Mouse (Mus musculus) neural tube, embryonic 14.5 days (tissue): ENCODE results near the gene Krt28. TPM values are rescaled to one million over a fixed set of nuclear protein-coding genes. Genes with fewer than 3 reads are reported as not detected.

Experiments
- ATAC-seq: fragments of 200-750 bp; cut with Nextera tagmentation; 2 replicates; pipeline ENCODE4 v1.8.0; 2017; ENCODE audit warnings: low read depth, mild to moderate bottlenecking, moderate TSS enrichment, moderate library complexity
- H3K27ac ChIP-seq: fragments of 300-500 bp; sonication (generic); 2 replicates; pipeline ENCODE4 v1.5.1; 2014; ENCODE audit warnings: low read depth, mild to moderate bottlenecking, control low read depth, low read length, moderate library complexity, mixed read lengths
- H3K27me3 ChIP-seq: fragments of 300-500 bp; sonication (generic); 2 replicates; pipeline ENCODE4 v1.6.1; 2014; ENCODE audit warnings: low read length; ENCODE audit not compliant: control insufficient read depth, insufficient read depth
- H3K36me3 ChIP-seq: fragments of 300-500 bp; sonication (generic); 2 replicates; pipeline ENCODE4 v1.6.1; 2014; ENCODE audit warnings: low read length, mixed read lengths; ENCODE audit not compliant: control insufficient read depth, insufficient read depth
- H3K4me1 ChIP-seq: fragments of 300-500 bp; sonication (generic); 2 replicates; pipeline ENCODE4 v1.6.1; 2014; ENCODE audit warnings: low read length; ENCODE audit not compliant: control insufficient read depth, insufficient read depth
- H3K4me2 ChIP-seq: fragments of 300-500 bp; sonication (generic); 2 replicates; pipeline ENCODE4 v1.6.1; 2014; ENCODE audit warnings: mild to moderate bottlenecking, low read depth, low read length, control low read depth
- H3K4me3 ChIP-seq: fragments of 300-500 bp; sonication (generic); 2 replicates; pipeline ENCODE4 v1.5.1; 2014; ENCODE audit warnings: low read depth, low read length, control low read depth, mixed read lengths
- H3K9ac ChIP-seq: fragments of 300-500 bp; sonication (generic); replicated peaks from 2 replicates; pipeline ENCODE4 v1.6.1; 2014; ENCODE audit warnings: low read depth, mild to moderate bottlenecking, control low read depth, low read length, mixed read lengths
- H3K9me3 ChIP-seq: fragments of 300-500 bp; sonication (generic); 2 replicates; pipeline ENCODE4 v1.6.1; 2016; ENCODE audit warnings: low read length; ENCODE audit not compliant: control insufficient read depth
- WGBS: fragments of 180-500 bp; shearing (Covaris S2); extraction: QIAGEN DNeasy Blood & Tissue Kit; methylation state at CpG from one replicate; pipeline ENCODE4 v1.1.7; 2014; 5-methylcytosine and 5-hydroxymethylcytosine counted together
- polyA plus RNA-seq: library from polyadenylated mRNA; unstranded; fragments of >200 nt; fragmentation: Nextera tagmentation; extraction: Ambion mirVana; gene quantifications from 2 replicates; pipeline ENCODE4 v1.2.1, GENCODE M21; 2014

Gene Krt28
- polyA plus RNA-seq, 1 experiment from 2014 or later: 0.24 TPM

GRCm38 (mm10) chr11:99398832-99399231 lies 24.1 kb upstream of the Krt28 start:
- Histone ChIP-seq H3K27ac (no peak overlapping the region), H3K9me3 (no peaks in the 10 kb centered on the region), H3K36me3 (no peaks in the 10 kb centered on the region), H3K4me2 (no peak overlapping the region), H3K27me3 (peaks cover 2% of the 10 kb centered on the region; the same call in 1 of the 2 replicates), H3K9ac (no peak overlapping the region), H3K4me3 (no peak overlapping the region), H3K4me1 (no peaks in the 10 kb centered on the region)
- WGBS: 65% methylated on average over 8 of the region's 8 CpGs
- no peak for ATAC-seq

GRCm38 (mm10) chr11:99398084-99398483 lies 23.4 kb upstream of the Krt28 start:
- H3K4me3 ChIP-seq: no peak overlapping the region
- H3K4me2 ChIP-seq: no peak overlapping the region
- H3K27ac ChIP-seq: no peak overlapping the region
- 86% methylated on average over 3 of the region's 3 CpGs for whole genome bisulfite sequencing
- no peak overlapping the region for H3K9ac ChIP-seq
- no peaks in the 10 kb centered on the region for H3K36me3 ChIP-seq
- H3K9me3 ChIP-seq: no peaks in the 10 kb centered on the region
- H3K4me1 ChIP-seq: no peaks in the 10 kb centered on the region
- ATAC-seq: no peak
- H3K27me3 ChIP-seq: peaks cover 2% of the 10 kb centered on the region; the same call in 1 of the 2 replicates

GRCm38 (mm10) chr11:99396661-99397060 lies 22.0 kb upstream of the Krt28 start:
- Histone ChIP-seq H3K9ac (no peak overlapping the region), H3K4me3 (no peak overlapping the region), H3K27ac (no peak overlapping the region), H3K4me2 (no peak overlapping the region), H3K4me1 (no peaks in the 10 kb centered on the region), H3K36me3 (no peaks in the 10 kb centered on the region), H3K9me3 (no peaks in the 10 kb centered on the region), H3K27me3 (peaks cover 2% of the 10 kb centered on the region; the same call in 1 of the 2 replicates)
- WGBS: 82% methylated on average over 2 of the region's 2 CpGs
- ATAC-seq: no peak

- H3K9ac ChIP-seq: no peak overlapping the region
- ATAC-seq: no peak
- H3K27ac ChIP-seq: no peak overlapping the region
- H3K4me3 ChIP-seq: no peak overlapping the region
- H3K4me1 ChIP-seq: no peaks in the 10 kb centered on the region
- no peak overlapping the region for H3K4me2 ChIP-seq
- H3K27me3 ChIP-seq: peaks cover 2% of the 10 kb centered on the region; the same call in 1 of the 2 replicates
- no peaks in the 10 kb centered on the region for H3K9me3 ChIP-seq
- 36% methylated on average over 3 of the region's 3 CpGs for WGBS
- no peaks in the 10 kb centered on the region for H3K36me3 ChIP-seq
These were observed 21.3 kb upstream of the Krt28 start for GRCm38 (mm10) chr11:99396034-99396433.

- no peak for ATAC-seq
- Histone ChIP-seq H3K27me3 (no peaks in the 10 kb centered on the region), H3K36me3 (no peaks in the 10 kb centered on the region), H3K9me3 (no peaks in the 10 kb centered on the region), H3K9ac (no peak overlapping the region), H3K4me2 (no peak overlapping the region), H3K27ac (no peak overlapping the region), H3K4me1 (no peaks in the 10 kb centered on the region), H3K4me3 (no peak overlapping the region)
- WGBS: 89% methylated on average over 10 of the region's 10 CpGs
These were observed 17.8 kb upstream of the Krt28 start for GRCm38 (mm10) chr11:99392492-99392891.

GRCm38 (mm10) chr11:99391375-99391774 lies 16.7 kb upstream of the Krt28 start:
- Histone ChIP-seq H3K9ac (no peak overlapping the region), H3K9me3 (no peaks in the 10 kb centered on the region), H3K4me2 (no peak overlapping the region), H3K4me1 (peaks cover 4% of the 10 kb centered on the region; the same call in 1 of the 2 replicates), H3K36me3 (no peaks in the 10 kb centered on the region), H3K27me3 (no peaks in the 10 kb centered on the region), H3K27ac (no peak overlapping the region), H3K4me3 (no peak overlapping the region)
- WGBS: 86% methylated on average over 6 of the region's 6 CpGs
- ATAC-seq: no peak

GRCm38 (mm10) chr11:99390866-99391265 lies 16.2 kb upstream of the Krt28 start:
- Histone ChIP-seq H3K27ac (no peak overlapping the region), H3K4me1 (peaks cover 4% of the 10 kb centered on the region; the same call in 1 of the 2 replicates), H3K9me3 (no peaks in the 10 kb centered on the region), H3K4me3 (no peak overlapping the region), H3K4me2 (no peak overlapping the region), H3K36me3 (no peaks in the 10 kb centered on the region), H3K27me3 (no peaks in the 10 kb centered on the region), H3K9ac (no peak overlapping the region)
- WGBS: 88% methylated on average over 7 of the region's 7 CpGs
- ATAC-seq: no peak

GRCm38 (mm10) chr11:99389264-99389663 lies 14.6 kb upstream of the Krt28 start, which contains the start of gene Krt10:
Gene Krt10 (minus strand): TSS chr11:99389364.
- ATAC-seq: no peak
- 78% methylated on average over 4 of the region's 4 CpGs for WGBS
- H3K4me3 ChIP-seq: no peak within 1 kb of the TSS
- H3K36me3 ChIP-seq: no peaks in the 10 kb centered on the region
- H3K4me2 ChIP-seq: no peak within 1 kb of the TSS
- no peaks in the 10 kb centered on the region for H3K9me3 ChIP-seq
- H3K4me1 ChIP-seq: peaks cover 4% of the 10 kb centered on the region; the same call in 1 of the 2 replicates
- H3K27ac ChIP-seq: no peak within 1 kb of the TSS
- H3K27me3 ChIP-seq: no peaks in the 10 kb centered on the region
- no peak within 1 kb of the TSS for H3K9ac ChIP-seq

GRCm38 (mm10) chr11:99388661-99389060 lies 14.0 kb upstream of the Krt28 start:
- no peak overlapping the region for H3K27ac ChIP-seq
- H3K4me1 ChIP-seq: peaks cover 4% of the 10 kb centered on the region; the same call in 1 of the 2 replicates
- H3K4me3 ChIP-seq: no peak overlapping the region
- H3K9me3 ChIP-seq: no peaks in the 10 kb centered on the region
- H3K36me3 ChIP-seq: no peaks in the 10 kb centered on the region
- no peak overlapping the region for H3K4me2 ChIP-seq
- ATAC-seq: no peak
- no peak overlapping the region for H3K9ac ChIP-seq
- 95% methylated on average over 18 of the region's 18 CpGs for WGBS
- H3K27me3 ChIP-seq: no peaks in the 10 kb centered on the region
